Mouse (Mus musculus): ENCODE results near the gene Npas3. TPM values are rescaled to one million over a fixed set of nuclear protein-coding genes. Genes with fewer than 3 reads are reported as not detected.
A peak's percentile ranks its signal among the peaks of the same experiment; 100 is the strongest.
"Not testable (repeated sequence)": the region's sequence is repeated elsewhere in the genome, so short reads cannot be mapped to it uniquely, and the experiment has no call there.

Gene Npas3
- total and polyA plus RNA-seq, 2 experiments = 0.04 TPM; not detected in 1

DNA sequence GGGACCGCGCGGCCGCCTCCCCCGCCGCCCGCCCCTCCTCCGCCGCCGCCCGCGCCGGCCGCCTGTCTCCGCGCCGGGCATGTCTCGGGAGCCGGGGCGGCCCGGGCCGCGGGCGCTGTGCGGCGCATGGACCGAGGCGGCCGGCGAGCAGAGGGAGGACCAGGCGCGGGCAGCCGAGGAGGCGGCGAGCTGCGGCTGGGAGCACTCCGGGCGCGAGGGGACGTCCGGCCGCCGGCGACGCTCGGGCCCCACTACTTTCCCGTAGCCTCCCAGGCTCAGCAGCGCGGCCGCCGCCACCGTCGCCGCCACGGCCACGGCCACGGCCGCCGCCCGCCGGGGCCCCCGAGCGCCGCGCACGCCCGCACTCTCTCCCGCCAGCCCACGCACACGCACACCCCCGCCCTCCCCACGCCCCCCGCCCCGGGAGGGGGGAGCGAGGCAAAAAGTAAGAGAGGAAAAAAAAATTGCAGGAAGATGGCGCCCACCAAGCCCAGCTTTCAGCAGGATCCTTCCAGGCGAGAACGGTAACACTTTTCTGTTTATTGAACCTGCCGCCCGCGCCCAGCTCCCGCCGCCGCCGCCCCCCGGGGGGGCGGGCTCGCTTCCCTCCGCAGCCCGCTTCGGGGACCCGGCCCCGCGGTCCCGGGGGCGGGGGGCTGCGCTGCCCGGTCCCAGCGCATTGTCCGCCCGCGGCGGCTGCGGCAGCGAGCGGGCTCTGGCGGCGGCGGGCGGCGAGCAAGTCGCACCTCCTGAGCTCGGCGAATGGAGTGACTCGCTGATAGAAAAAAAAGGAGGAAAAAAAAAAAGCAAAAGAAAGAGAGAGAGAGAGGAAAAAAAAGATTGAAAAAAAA is 4.3 kb downstream of the Npas3 start:
- Histone ChIP-seq H3K4me3 (ENCODE audit: insufficient read depth, low read depth, low read length) (peak overlapping the region; percentile 59; the same call in 1 of the 2 replicates), H3K9ac (ENCODE audit: low read depth, low read length) (no peak overlapping the region; the same call in 1 of the 2 replicates), H3K79me2 (ENCODE audit: control insufficient read depth, insufficient read depth, low read length) (no peaks in the 10 kb centered on the region), H3K27me3 (ENCODE audit: control insufficient read depth, insufficient read depth, low read length) (peaks cover 28% of the 10 kb centered on the region), H3K36me3 (ENCODE audit: control insufficient read depth, insufficient read depth, low read length) (no peaks in the 10 kb centered on the region), H3K4me1 (ENCODE audit: control insufficient read depth, insufficient read depth, low read length) (no peaks in the 10 kb centered on the region), H3K27ac (replicated peaks; ENCODE audit: insufficient read depth, low read depth, low read length) (no peak overlapping the region)
- TF ChIP-seq POLR2A (IDR thresholded peaks at IDR 0.05; ENCODE audit: extremely low read depth, insufficient read depth, low read length) (no peak), CTCF (IDR thresholded peaks at IDR 0.05; ENCODE audit: low read depth, low read length) (no peak)
- no peak for DNase-seq (ENCODE audit: extremely low read depth, low read depth, low spot score)
- WGBS = 4% methylated on average over 109 of the region's 115 CpGs

DNA sequence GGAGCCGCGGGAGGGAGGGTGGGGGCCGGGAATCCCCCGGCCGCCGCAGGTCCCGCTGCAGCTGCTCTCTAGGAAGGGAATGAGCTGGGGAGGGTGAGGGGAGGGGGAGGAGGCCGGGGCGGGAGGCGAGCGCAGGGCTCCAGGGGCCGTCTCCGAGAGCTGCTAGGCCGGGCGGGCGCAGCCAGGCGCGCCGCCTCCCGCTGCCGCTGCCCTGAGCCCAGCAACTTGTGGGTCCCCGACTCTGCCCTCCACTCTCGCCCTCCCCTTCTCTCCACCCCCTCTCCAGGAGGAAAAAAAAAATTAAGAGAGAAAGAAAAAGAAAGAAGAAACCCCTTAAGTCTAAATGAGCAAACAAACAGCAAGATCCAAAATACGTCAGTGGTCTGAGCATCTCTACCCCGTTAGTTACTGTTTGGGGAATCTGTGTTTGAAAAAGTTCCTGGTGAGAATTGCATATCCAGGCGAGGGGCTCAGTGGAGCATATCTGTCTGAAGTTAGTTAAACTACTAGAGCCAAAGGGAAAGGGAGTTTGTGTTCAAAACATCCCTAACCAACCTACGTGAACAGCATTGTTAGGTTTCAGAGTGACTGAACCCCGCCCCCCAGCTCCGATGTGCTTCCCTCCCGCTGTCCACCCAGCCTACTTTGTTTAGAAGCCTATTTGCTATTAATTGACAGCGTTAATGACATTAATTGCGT is 5.1 kb downstream of the Npas3 start:
- H3K79me2 ChIP-seq (ENCODE audit: control insufficient read depth, insufficient read depth, low read length) = no peaks in the 10 kb centered on the region
- peaks cover 20% of the 10 kb centered on the region for H3K27me3 ChIP-seq (ENCODE audit: control insufficient read depth, insufficient read depth, low read length)
- no peak overlapping the region for H3K27ac ChIP-seq (replicated peaks; ENCODE audit: insufficient read depth, low read depth, low read length)
- peak overlapping the region; percentile 40; the same call in 1 of the 2 replicates for H3K4me3 ChIP-seq (ENCODE audit: insufficient read depth, low read depth, low read length)
- WGBS = 4% methylated on average over 31 of the region's 32 CpGs
- H3K9ac ChIP-seq (ENCODE audit: low read depth, low read length) = no peak overlapping the region
- H3K4me1 ChIP-seq (ENCODE audit: control insufficient read depth, insufficient read depth, low read length) = no peaks in the 10 kb centered on the region
- DNase-seq (ENCODE audit: extremely low read depth, low read depth, low spot score) = no peak
- TF ChIP-seq POLR2A (IDR thresholded peaks at IDR 0.05; ENCODE audit: extremely low read depth, insufficient read depth, low read length) (no peak), CTCF (IDR thresholded peaks at IDR 0.05; ENCODE audit: low read depth, low read length) (no peak)
- no peaks in the 10 kb centered on the region for H3K36me3 ChIP-seq (ENCODE audit: control insufficient read depth, insufficient read depth, low read length)

DNA sequence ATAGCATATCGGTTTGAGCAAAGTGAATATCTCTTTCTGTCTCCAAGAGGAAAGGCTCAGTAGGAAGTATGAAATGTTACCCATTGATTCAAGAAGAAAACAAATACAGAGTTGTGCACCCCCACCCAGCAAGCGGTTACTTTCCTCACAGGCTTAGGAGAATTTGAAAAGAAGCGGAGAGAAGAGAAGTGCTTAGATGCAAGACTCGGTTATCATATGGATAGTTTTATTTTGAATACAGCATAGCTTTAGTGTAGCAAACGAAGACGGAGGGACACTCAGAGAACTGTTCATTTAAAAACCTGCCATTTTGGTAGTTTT is 5.6 kb downstream of the Npas3 start:
- TF ChIP-seq POLR2A (IDR thresholded peaks at IDR 0.05; ENCODE audit: extremely low read depth, insufficient read depth, low read length) = no peak
- no peak for TF ChIP-seq CTCF (IDR thresholded peaks at IDR 0.05; ENCODE audit: low read depth, low read length)
- Histone ChIP-seq H3K4me3 (ENCODE audit: insufficient read depth, low read depth, low read length) (no peak overlapping the region), H3K79me2 (ENCODE audit: control insufficient read depth, insufficient read depth, low read length) (no peaks in the 10 kb centered on the region), H3K36me3 (ENCODE audit: control insufficient read depth, insufficient read depth, low read length) (no peaks in the 10 kb centered on the region), H3K9ac (ENCODE audit: low read depth, low read length) (no peak overlapping the region), H3K27ac (replicated peaks; ENCODE audit: insufficient read depth, low read depth, low read length) (no peak overlapping the region), H3K27me3 (ENCODE audit: control insufficient read depth, insufficient read depth, low read length) (peaks cover 18% of the 10 kb centered on the region), H3K4me1 (ENCODE audit: control insufficient read depth, insufficient read depth, low read length) (no peaks in the 10 kb centered on the region)
- 20% methylated on average over 6 of the region's 6 CpGs for WGBS
- DNase-seq (ENCODE audit: extremely low read depth, low read depth, low spot score) = no peak

GRCm38 (mm10) chr12:53274502-53274901 is 26.0 kb downstream of the Npas3 start:
- not testable (repeated sequence) for H3K27me3 ChIP-seq (ENCODE audit: control insufficient read depth, insufficient read depth, low read length)

DNA sequence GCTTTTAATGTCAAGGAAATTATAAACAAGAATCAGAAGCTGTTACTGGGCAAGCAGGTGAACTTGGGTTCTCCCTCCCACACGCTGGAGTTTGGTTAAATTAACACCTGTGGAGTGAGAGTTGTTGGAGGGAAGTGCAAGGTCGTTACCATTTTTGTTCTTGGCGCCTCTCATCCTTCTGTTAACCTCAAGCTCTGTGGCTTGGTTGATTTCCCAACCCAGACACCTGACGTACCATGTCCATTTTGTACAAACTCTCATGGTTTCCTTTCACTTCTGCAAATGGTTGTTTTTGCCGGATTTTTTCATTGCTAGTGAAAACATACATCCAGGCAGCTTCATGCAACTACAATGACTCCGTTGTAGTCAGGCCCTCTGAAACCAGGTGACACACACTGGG is 28.9 kb downstream of the Npas3 start:
- no peak for DNase-seq (ENCODE audit: extremely low read depth, low read depth, low spot score)
- TF ChIP-seq POLR2A (IDR thresholded peaks at IDR 0.05; ENCODE audit: extremely low read depth, insufficient read depth, low read length) = no peak

More at GRCm38 (mm10) chr12:53274502-53274901, 26.0 kb downstream of the Npas3 start:
- DNase-seq (ENCODE audit: extremely low read depth, low read depth, low spot score); H3K36me3 ChIP-seq (ENCODE audit: control insufficient read depth, insufficient read depth, low read length); H3K4me3 ChIP-seq (ENCODE audit: insufficient read depth, low read depth, low read length); H3K9ac ChIP-seq (ENCODE audit: low read depth, low read length); H3K4me1 ChIP-seq (ENCODE audit: control insufficient read depth, insufficient read depth, low read length); H3K79me2 ChIP-seq (ENCODE audit: control insufficient read depth, insufficient read depth, low read length); H3K27ac ChIP-seq (replicated peaks; ENCODE audit: insufficient read depth, low read depth, low read length): not testable (repeated sequence)

DNA sequence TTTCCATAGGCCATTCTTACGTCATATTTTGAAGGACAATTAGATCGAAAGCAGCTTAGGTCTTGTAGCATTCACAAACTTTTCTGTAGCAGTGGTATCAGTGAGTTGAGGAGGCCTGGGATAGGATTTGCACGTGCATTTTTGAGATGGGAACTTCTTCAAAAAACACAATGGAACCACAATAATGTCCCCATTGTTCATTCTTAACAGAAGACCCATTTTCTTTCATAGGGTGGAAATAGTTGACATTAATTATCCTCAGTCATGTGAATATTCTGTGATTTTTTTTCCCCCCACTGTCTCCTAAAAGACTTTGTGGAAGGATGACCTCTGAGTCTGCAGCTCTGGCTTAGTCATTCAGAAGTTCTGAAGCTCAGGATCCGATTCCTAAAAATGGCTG is 41.9 kb downstream of the Npas3 start:
- Histone ChIP-seq H3K27me3 (ENCODE audit: control insufficient read depth, insufficient read depth, low read length) (peaks cover 2% of the 10 kb centered on the region; the same call in 1 of the 2 replicates), H3K79me2 (ENCODE audit: control insufficient read depth, insufficient read depth, low read length) (no peaks in the 10 kb centered on the region), H3K4me1 (ENCODE audit: control insufficient read depth, insufficient read depth, low read length) (no peaks in the 10 kb centered on the region), H3K27ac (replicated peaks; ENCODE audit: insufficient read depth, low read depth, low read length) (no peak overlapping the region), H3K36me3 (ENCODE audit: control insufficient read depth, insufficient read depth, low read length) (no peaks in the 10 kb centered on the region), H3K4me3 (ENCODE audit: insufficient read depth, low read depth, low read length) (no peak overlapping the region), H3K9ac (ENCODE audit: low read depth, low read length) (no peak overlapping the region)
- 88% methylated on average over 4 of the region's 4 CpGs for WGBS
- TF ChIP-seq CTCF (IDR thresholded peaks at IDR 0.05; ENCODE audit: low read depth, low read length) (no peak), POLR2A (IDR thresholded peaks at IDR 0.05; ENCODE audit: extremely low read depth, insufficient read depth, low read length) (no peak)
- DNase-seq (ENCODE audit: extremely low read depth, low read depth, low spot score) = no peak

More for the DNA sequence above, 28.9 kb downstream of the Npas3 start:
- no peaks in the 10 kb centered on the region for H3K4me1 ChIP-seq (ENCODE audit: control insufficient read depth, insufficient read depth, low read length)
- 71% methylated on average over 6 of the region's 6 CpGs for WGBS
- no peaks in the 10 kb centered on the region for H3K79me2 ChIP-seq (ENCODE audit: control insufficient read depth, insufficient read depth, low read length)
- no peak overlapping the region for H3K9ac ChIP-seq (ENCODE audit: low read depth, low read length)
- no peak overlapping the region for H3K27ac ChIP-seq (replicated peaks; ENCODE audit: insufficient read depth, low read depth, low read length)
- H3K27me3 ChIP-seq (ENCODE audit: control insufficient read depth, insufficient read depth, low read length) = no peaks in the 10 kb centered on the region
- no peaks in the 10 kb centered on the region for H3K36me3 ChIP-seq (ENCODE audit: control insufficient read depth, insufficient read depth, low read length)
- no peak overlapping the region for H3K4me3 ChIP-seq (ENCODE audit: insufficient read depth, low read depth, low read length)
